Mouse (Mus musculus) gastrocnemius, postnatal 25 days (tissue): ENCODE results near the gene Magi1. TPM values are rescaled to one million over a fixed set of nuclear protein-coding genes. Genes with fewer than 3 reads are reported as not detected.

ENCODE experiments used
- total RNA-seq, 2 experiments: library from RNA; stranded (reverse); gene quantifications; 1 replicate in 1 of 2; 2 replicates in 1 of 2; pipeline ENCODE4 v1.2.3; 2021

The Magi1 gene
- total RNA-seq, 2 experiments from 2014 or later: 3.5 to 3.9 TPM

Other genes starting within 250 kb of the Magi1 start
- 10 to 100 TPM; 13.3 to 16.1 TPM for gene Slc25a26, start 216.4 kb upstream of the Magi1 start, total RNA-seq